In the genomic region with DNA sequence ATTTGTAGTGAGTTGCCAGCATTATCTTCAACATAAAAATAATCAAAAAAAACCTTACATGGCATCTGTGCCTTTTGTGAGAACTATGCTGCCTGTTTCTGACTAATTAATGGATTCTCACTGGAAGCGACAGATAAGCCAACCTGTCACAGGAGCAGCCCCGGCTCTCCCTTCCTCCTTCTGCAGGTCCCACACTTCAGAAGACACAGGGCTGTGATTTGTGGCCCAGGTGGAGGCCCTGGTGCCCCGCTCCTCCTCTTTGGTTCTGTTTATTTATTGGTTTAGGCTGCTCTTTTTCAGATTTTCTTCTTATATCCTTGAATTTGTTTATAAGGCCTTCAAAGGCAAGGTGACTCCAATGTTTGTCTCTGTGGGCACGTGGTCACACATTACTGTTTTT, we compare ENCODE assay signal across 28 mouse cellular contexts.
"Had no signal": no experiment of that assay in that cellular context is flagged by ENCODE, and none has a peak within 500 bp of the region (broad histone marks: within the 10 kb centered on the region; RNA-seq: fewer than 3 reads in every experiment).

No protein-coding gene starts in this region.

- H3K27me3 ChIP-seq: limb, embryonic 12.5 days; limb, embryonic 13.5 days; limb, embryonic 15.5 days; liver, embryonic 12.5 days; liver, embryonic 13.5 days; liver, embryonic 15.5 days; lung, embryonic 15.5 days; midbrain, embryonic 12.5 days; midbrain, embryonic 13.5 days; midbrain, embryonic 15.5 days had no signal

- H3K27ac ChIP-seq: left cerebral cortex, adult 2 months; limb, embryonic 10.5 days; limb, embryonic 12.5 days; limb, embryonic 13.5 days; limb, embryonic 15.5 days; liver, embryonic 12.5 days; liver, embryonic 13.5 days; liver, embryonic 14.5 days; liver, embryonic 15.5 days; lung, embryonic 15.5 days; macrophage; midbrain, embryonic 10.5 days; midbrain, embryonic 12.5 days; midbrain, embryonic 13.5 days; midbrain, embryonic 15.5 days had no signal

- H3K4me3 ChIP-seq: left cerebral cortex, adult 2 months; limb, embryonic 10.5 days; limb, embryonic 12.5 days; limb, embryonic 13.5 days; limb, embryonic 15.5 days; liver, embryonic 12.5 days; liver, embryonic 13.5 days; liver, embryonic 15.5 days; lung, embryonic 15.5 days; megakaryocyte, embryonic 14.5 days; midbrain, embryonic 10.5 days; midbrain, embryonic 12.5 days; midbrain, embryonic 13.5 days; midbrain, embryonic 15.5 days had no signal

- DNase-seq: layer of hippocampus, postnatal 36 days; left cerebral cortex, postnatal 4 days; liver; liver, embryonic 13.5 days; liver, postnatal 0 days; lung, adult 18-20 months; lung, adult 2 months; lung, embryonic 14.5 days; lung, postnatal 10 days; lung, postnatal 14 days; lung, postnatal 36 days; lung, postnatal 4 days; midbrain, embryonic 14.5 days had no signal

- H3K4me1 ChIP-seq: limb, embryonic 10.5 days; limb, embryonic 13.5 days; limb, embryonic 15.5 days; liver, embryonic 12.5 days; liver, embryonic 13.5 days; liver, embryonic 15.5 days; lung, embryonic 15.5 days; midbrain, embryonic 10.5 days; midbrain, embryonic 12.5 days; midbrain, embryonic 13.5 days; midbrain, embryonic 15.5 days had no signal

- H3K36me3 ChIP-seq: limb, embryonic 10.5 days; limb, embryonic 12.5 days; limb, embryonic 13.5 days; limb, embryonic 15.5 days; liver, embryonic 12.5 days; liver, embryonic 13.5 days; liver, embryonic 15.5 days; lung, embryonic 15.5 days; midbrain, embryonic 10.5 days; midbrain, embryonic 12.5 days; midbrain, embryonic 13.5 days; midbrain, embryonic 15.5 days had no signal
